Mouse (Mus musculus): ENCODE results near the gene Spata21. TPM values are rescaled to one million over a fixed set of nuclear protein-coding genes. Genes with fewer than 3 reads are reported as not detected.

The Spata21 gene
- polyA plus RNA-seq, 1 experiment from 2014 or later = not detected

DNA sequence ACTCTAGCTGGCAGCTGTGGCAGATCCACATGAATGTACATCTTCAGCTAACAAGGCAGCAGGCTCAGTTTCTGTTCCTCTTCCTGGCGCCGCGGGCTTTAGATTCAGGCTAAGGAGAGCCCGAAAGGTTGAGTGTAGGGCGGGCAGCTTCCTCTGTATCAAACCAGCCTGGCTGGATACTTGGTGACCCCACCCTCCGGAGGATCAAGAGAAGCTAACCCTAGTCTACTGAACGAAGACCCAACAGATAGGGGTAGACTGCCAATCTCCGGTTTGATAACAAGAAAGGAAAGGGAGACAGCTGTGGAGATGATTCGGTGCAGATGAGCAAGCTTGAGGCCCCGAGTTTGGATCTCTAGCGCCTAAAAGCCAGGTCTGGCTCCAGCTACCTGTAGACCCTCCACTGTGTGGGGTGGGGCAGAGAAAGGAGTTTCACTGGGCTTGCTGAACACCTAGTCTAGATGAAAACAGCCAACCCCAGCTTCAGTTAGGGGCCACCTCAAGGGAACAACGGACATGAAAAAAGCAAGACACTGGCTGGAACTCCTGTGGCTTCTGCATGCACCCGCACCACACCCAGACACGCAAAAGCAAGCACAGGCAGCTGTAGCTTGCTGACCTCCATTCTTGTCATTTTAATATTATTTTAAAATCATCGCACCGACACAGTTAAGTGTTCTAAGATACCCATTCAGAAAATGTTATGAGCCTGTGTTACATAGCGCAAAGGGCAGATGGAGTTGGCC lies 11.2 kb upstream of the Spata21 start:
- H3K27me3 ChIP-seq = no peaks in the 10 kb centered on the region
- peak overlapping the region; percentile 83 for H3K9ac ChIP-seq
- peaks cover 33% of the 10 kb centered on the region for H3K36me3 ChIP-seq (replicated peaks)
- H3K9me3 ChIP-seq (replicated peaks) = no peaks in the 10 kb centered on the region
- H3K4me1 ChIP-seq (replicated peaks) = peaks cover 58% of the 10 kb centered on the region
- 17% methylated on average over 17 of the region's 17 CpGs for WGBS (ENCODE audit: insufficient replicate concordance)
- peak overlapping the region; percentile 98 for H3K4me3 ChIP-seq (replicated peaks)
- H3K4me2 ChIP-seq = peak overlapping the region; percentile 80
- H3K27ac ChIP-seq (replicated peaks) = peak overlapping the region; percentile 93
- peak; percentile 75 for ATAC-seq (ENCODE audit: insufficient read depth)

GRCm38 (mm10) chr4:141077681-141078509 lies 10.2 kb upstream of the Spata21 start, which contains the start of gene Necap2:
Gene Necap2, minus strand, starts transcription at chr4:141078357.
- Histone ChIP-seq H3K4me3 (replicated peaks) (peak within 1 kb of the TSS; percentile 98), H3K27me3 (no peaks in the 10 kb centered on the region), H3K9me3 (replicated peaks) (no peaks in the 10 kb centered on the region), H3K4me2 (peak within 1 kb of the TSS; percentile 80), H3K9ac (peak within 1 kb of the TSS; percentile 83), H3K27ac (replicated peaks) (peak within 1 kb of the TSS; percentile 93), H3K36me3 (replicated peaks) (peaks cover 24% of the 10 kb centered on the region), H3K4me1 (replicated peaks) (peaks cover 50% of the 10 kb centered on the region)
- peak; percentile 79 for ATAC-seq (ENCODE audit: insufficient read depth)
- under 1% methylated on average over 67 of the region's 67 CpGs for WGBS (ENCODE audit: insufficient replicate concordance)

DNA sequence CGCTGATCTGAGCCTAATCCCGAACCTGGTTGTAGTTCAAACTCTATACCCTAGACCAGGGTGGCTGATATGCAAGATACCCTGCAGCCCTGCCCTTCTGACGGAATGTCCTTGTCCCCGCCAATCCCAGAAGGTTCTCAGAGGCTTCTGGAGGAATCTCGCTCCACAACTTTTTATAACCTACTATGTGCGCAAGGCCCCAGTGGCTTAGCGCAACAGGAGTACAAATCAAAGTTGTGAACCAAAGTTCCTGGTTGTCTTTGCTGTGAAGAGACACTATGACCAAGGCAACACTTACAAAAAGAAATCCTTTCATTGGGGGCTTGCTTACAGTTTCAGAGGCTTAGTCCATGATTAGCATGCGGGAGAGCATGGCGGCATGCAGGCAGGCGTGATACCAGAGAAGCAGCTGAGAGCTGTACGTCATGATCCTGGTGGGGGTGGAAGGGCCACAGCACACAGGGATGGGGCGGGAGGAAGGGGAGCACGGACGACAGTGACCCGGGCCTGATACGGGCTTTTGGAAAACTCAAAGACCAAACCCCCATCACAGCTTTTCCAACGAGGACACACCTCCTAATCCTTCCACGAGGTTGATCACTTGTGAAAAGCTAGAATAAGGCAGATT lies 9.5 kb upstream of the Spata21 start:
- H3K4me2 ChIP-seq = peak overlapping the region; percentile 53
- peak overlapping the region; percentile 98 for H3K4me3 ChIP-seq (replicated peaks)
- H3K27ac ChIP-seq (replicated peaks) = no peak overlapping the region
- H3K9ac ChIP-seq = 0 out of 2 replicates have a peak overlapping the region, but pooled peaks have one; percentile 12
- WGBS (ENCODE audit: insufficient replicate concordance) = 69% methylated on average over 18 of the region's 18 CpGs
- no peak for ATAC-seq (ENCODE audit: insufficient read depth)
- H3K27me3 ChIP-seq = no peaks in the 10 kb centered on the region
- H3K36me3 ChIP-seq (replicated peaks) = peaks cover 16% of the 10 kb centered on the region
- H3K9me3 ChIP-seq (replicated peaks) = no peaks in the 10 kb centered on the region
- peaks cover 43% of the 10 kb centered on the region for H3K4me1 ChIP-seq (replicated peaks)

- H3K4me2 ChIP-seq = no peak overlapping the region
- H3K36me3 ChIP-seq (replicated peaks) = no peaks in the 10 kb centered on the region
- peaks cover 14% of the 10 kb centered on the region for H3K4me1 ChIP-seq (replicated peaks)
- no peaks in the 10 kb centered on the region for H3K27me3 ChIP-seq
- no peak overlapping the region for H3K27ac ChIP-seq (replicated peaks)
- no peaks in the 10 kb centered on the region for H3K9me3 ChIP-seq (replicated peaks)
- peak; percentile 71 for ATAC-seq (ENCODE audit: insufficient read depth)
- no peak overlapping the region for H3K9ac ChIP-seq
- no peak overlapping the region for H3K4me3 ChIP-seq (replicated peaks)
- 37% methylated on average over 10 of the region's 10 CpGs for WGBS (ENCODE audit: insufficient replicate concordance)
Observed at GRCm38 (mm10) chr4:141086862-141087261, 1.3 kb upstream of the Spata21 start.

GRCm38 (mm10) chr4:141088714-141089113 lies 581 bp downstream of the Spata21 start:
- no peak overlapping the region for H3K4me2 ChIP-seq
- no peaks in the 10 kb centered on the region for H3K9me3 ChIP-seq (replicated peaks)
- no peak for ATAC-seq (ENCODE audit: insufficient read depth)
- no peak overlapping the region for H3K27ac ChIP-seq (replicated peaks)
- no peaks in the 10 kb centered on the region for H3K36me3 ChIP-seq (replicated peaks)
- no peak overlapping the region for H3K9ac ChIP-seq
- H3K27me3 ChIP-seq = no peaks in the 10 kb centered on the region
- H3K4me1 ChIP-seq (replicated peaks) = peaks cover 14% of the 10 kb centered on the region
- no peak overlapping the region for H3K4me3 ChIP-seq (replicated peaks)
- 59% methylated on average over 9 of the region's 9 CpGs for WGBS (ENCODE audit: insufficient replicate concordance)

- H3K4me1 ChIP-seq (replicated peaks) = peaks cover 18% of the 10 kb centered on the region
- no peaks in the 10 kb centered on the region for H3K27me3 ChIP-seq
- no peak overlapping the region for H3K9ac ChIP-seq
- no peak overlapping the region for H3K4me2 ChIP-seq
- WGBS (ENCODE audit: insufficient replicate concordance) = 67% methylated on average over 10 of the region's 10 CpGs
- H3K36me3 ChIP-seq (replicated peaks) = no peaks in the 10 kb centered on the region
- H3K27ac ChIP-seq (replicated peaks) = no peak overlapping the region
- no peak overlapping the region for H3K4me3 ChIP-seq (replicated peaks)
- no peak for ATAC-seq (ENCODE audit: insufficient read depth)
- no peaks in the 10 kb centered on the region for H3K9me3 ChIP-seq (replicated peaks)
Observed at GRCm38 (mm10) chr4:141095016-141095415, 6.9 kb downstream of the Spata21 start.

GRCm38 (mm10) chr4:141096710-141097109 lies 8.6 kb downstream of the Spata21 start:
- H3K4me1 ChIP-seq (replicated peaks) = peaks cover 21% of the 10 kb centered on the region
- no peak for ATAC-seq (ENCODE audit: insufficient read depth)

GRCm38 (mm10) chr4:141098935-141099334 lies 10.8 kb downstream of the Spata21 start:
- ATAC-seq (ENCODE audit: insufficient read depth) = peak; percentile 43; the same call in 1 of the 2 replicates
- Histone ChIP-seq H3K9ac (no peak overlapping the region), H3K36me3 (replicated peaks) (no peaks in the 10 kb centered on the region), H3K27me3 (no peaks in the 10 kb centered on the region), H3K4me1 (replicated peaks) (peaks cover 21% of the 10 kb centered on the region), H3K4me3 (replicated peaks) (no peak overlapping the region), H3K4me2 (no peak overlapping the region), H3K27ac (replicated peaks) (no peak overlapping the region), H3K9me3 (replicated peaks) (no peaks in the 10 kb centered on the region)
- 12% methylated on average over 4 of the region's 4 CpGs for WGBS (ENCODE audit: insufficient replicate concordance)

More at GRCm38 (mm10) chr4:141096710-141097109, 8.6 kb downstream of the Spata21 start:
- no peaks in the 10 kb centered on the region for H3K27me3 ChIP-seq
- no peak overlapping the region for H3K4me3 ChIP-seq (replicated peaks)
- H3K27ac ChIP-seq (replicated peaks) = no peak overlapping the region
- H3K9ac ChIP-seq = no peak overlapping the region
- 22% methylated on average over 9 of the region's 9 CpGs for WGBS (ENCODE audit: insufficient replicate concordance)
- H3K9me3 ChIP-seq (replicated peaks) = no peaks in the 10 kb centered on the region
- H3K4me2 ChIP-seq = no peak overlapping the region
- no peaks in the 10 kb centered on the region for H3K36me3 ChIP-seq (replicated peaks)

GRCm38 (mm10) chr4:141099956-141100355 lies 11.8 kb downstream of the Spata21 start:
- Histone ChIP-seq H3K4me1 (replicated peaks) (peaks cover 21% of the 10 kb centered on the region), H3K27me3 (no peaks in the 10 kb centered on the region), H3K4me3 (replicated peaks) (no peak overlapping the region), H3K9me3 (replicated peaks) (no peaks in the 10 kb centered on the region), H3K27ac (replicated peaks) (no peak overlapping the region), H3K4me2 (no peak overlapping the region), H3K9ac (no peak overlapping the region), H3K36me3 (replicated peaks) (no peaks in the 10 kb centered on the region)
- no peak for ATAC-seq (ENCODE audit: insufficient read depth)
- 68% methylated on average over 5 of the region's 5 CpGs for WGBS (ENCODE audit: insufficient replicate concordance)

DNA sequence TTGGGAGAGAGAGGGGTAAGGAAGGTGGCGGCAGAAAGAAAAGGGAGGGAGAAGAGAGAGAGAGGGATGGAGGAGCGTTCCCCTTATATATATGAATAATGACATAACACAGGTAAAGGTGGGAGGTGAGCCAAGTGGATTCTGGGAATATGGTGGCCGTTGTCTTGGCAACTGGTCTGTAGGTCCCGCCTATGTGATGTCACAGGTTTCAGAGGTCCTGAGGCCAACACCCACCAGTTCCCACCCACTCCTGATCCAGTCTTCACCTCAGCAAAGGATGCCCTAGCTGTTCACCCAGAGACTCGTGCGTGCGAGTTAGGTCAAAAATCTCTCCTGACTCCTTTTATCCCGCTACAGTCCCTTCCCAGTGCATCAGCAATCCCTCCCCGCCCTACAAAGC lies 13.2 kb downstream of the Spata21 start:
- Histone ChIP-seq H3K27ac (replicated peaks) (no peak overlapping the region), H3K4me1 (replicated peaks) (peaks cover 21% of the 10 kb centered on the region), H3K9me3 (replicated peaks) (no peaks in the 10 kb centered on the region), H3K4me3 (replicated peaks) (no peak overlapping the region), H3K4me2 (no peak overlapping the region), H3K9ac (no peak overlapping the region), H3K36me3 (replicated peaks) (no peaks in the 10 kb centered on the region), H3K27me3 (no peaks in the 10 kb centered on the region)
- WGBS (ENCODE audit: insufficient replicate concordance) = 84% methylated on average over 9 of the region's 9 CpGs
- no peak for ATAC-seq (ENCODE audit: insufficient read depth)

GRCm38 (mm10) chr4:141101855-141102254 lies 13.7 kb downstream of the Spata21 start:
- ATAC-seq (ENCODE audit: insufficient read depth) = no peak
- Histone ChIP-seq H3K9ac (no peak overlapping the region), H3K4me3 (replicated peaks) (no peak overlapping the region), H3K36me3 (replicated peaks) (no peaks in the 10 kb centered on the region), H3K4me2 (no peak overlapping the region), H3K27ac (replicated peaks) (no peak overlapping the region), H3K27me3 (no peaks in the 10 kb centered on the region), H3K4me1 (replicated peaks) (peaks cover 21% of the 10 kb centered on the region), H3K9me3 (replicated peaks) (no peaks in the 10 kb centered on the region)
- WGBS (ENCODE audit: insufficient replicate concordance) = 48% methylated on average over 6 of the region's 6 CpGs

All from liver, embryonic 15.5 days (tissue).